ENCODE assay signal across 8 mouse cellular contexts in the genomic region with DNA sequence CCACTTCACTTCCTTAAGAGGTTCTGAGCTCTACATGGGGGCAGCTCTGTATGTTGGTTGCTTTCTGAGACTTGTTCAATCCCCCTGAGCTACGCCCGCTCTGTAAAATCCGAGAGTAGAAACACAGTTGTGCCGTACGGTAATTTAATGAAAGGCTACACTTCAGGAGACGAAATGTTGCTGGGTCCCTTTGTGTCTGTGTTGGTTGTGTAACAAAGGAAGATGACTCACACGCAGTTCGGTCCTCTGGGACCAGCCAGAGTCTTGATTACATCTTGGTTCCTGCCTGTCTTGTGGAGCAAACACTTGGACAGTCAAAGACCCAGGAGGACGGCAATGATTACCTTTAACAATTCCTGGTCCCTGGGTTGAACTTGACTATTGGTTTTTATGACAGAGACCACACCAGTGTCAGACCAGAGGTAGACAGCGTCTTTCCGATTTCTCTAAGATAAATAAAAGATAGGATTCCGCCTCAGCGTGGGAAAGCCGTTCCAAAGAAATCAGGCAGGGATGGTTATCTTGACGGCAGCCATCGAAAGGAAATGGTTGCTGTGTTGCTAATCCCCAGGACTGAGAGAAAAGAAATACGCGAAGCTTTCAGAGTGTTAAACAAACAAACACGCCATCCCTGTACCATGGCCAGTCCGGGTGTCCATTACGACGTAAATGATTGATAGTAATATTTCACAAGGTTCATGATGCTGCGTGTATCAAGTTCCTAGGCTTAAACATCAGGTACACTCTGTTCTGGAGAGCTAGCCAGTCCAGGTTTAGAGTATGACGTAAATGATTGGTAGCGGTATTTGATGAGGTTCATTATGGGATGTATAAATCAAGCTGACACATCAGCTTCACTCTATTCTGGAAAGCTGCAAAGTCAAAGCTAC. TPM values are rescaled to one million over a fixed set of nuclear protein-coding genes. Genes with fewer than 3 reads are reported as not detected.
DNase-seq lines count a peak whose midpoint lies in the region; ATAC-seq and TF ChIP-seq lines count a peak whose summit lies in the region.
"Had no signal": no experiment of that assay in that cellular context is flagged by ENCODE, and none has a peak within 500 bp of the region (broad histone marks: within the 10 kb centered on the region; RNA-seq: fewer than 3 reads in every experiment).

No protein-coding gene starts in this region.

- peak; percentile 55 for DNase-seq in brain, adult 2 months (ENCODE audit: low read depth, low spot score)
- DNase-seq in forebrain, postnatal 0 days, result no peak
- no peak for DNase-seq in spleen, adult 18-20 months
- DNase-seq in adrenal gland, postnatal 14 days, result no peak
- no peak for DNase-seq in spleen, postnatal 14 days (ENCODE audit: low spot score in 2 of 2)

- H3K4me1 ChIP-seq in forebrain, postnatal 0 days (ENCODE audit: insufficient read depth), result no peaks in the 10 kb centered on the region
- peaks cover 24% of the 10 kb centered on the region for H3K4me1 ChIP-seq in hindbrain, embryonic 13.5 days (replicated peaks)
- peaks cover 6% of the 10 kb centered on the region for H3K4me1 ChIP-seq in midbrain, embryonic 15.5 days

- ATAC-seq in forebrain, postnatal 0 days, result no peak
- ATAC-seq in hindbrain, embryonic 13.5 days (ENCODE audit: low FRiP score), result peak; percentile 88; the same call in 1 of the 2 replicates
- peak; percentile 32; the same call in 1 of the 2 replicates for ATAC-seq in midbrain, embryonic 15.5 days (replicated peaks)

- 75% methylated on average over 25 of the region's 25 CpGs for WGBS in forebrain, postnatal 0 days
- 70% methylated on average over 25 of the region's 25 CpGs for WGBS in hindbrain, embryonic 13.5 days
- WGBS in midbrain, embryonic 15.5 days, result 68% methylated on average over 25 of the region's 25 CpGs

- H3K4me2 ChIP-seq in forebrain, postnatal 0 days (ENCODE audit: low read depth), result peak overlapping the region; percentile 8; the same call in 1 of the 2 replicates
- peak overlapping the region; percentile 39 for H3K4me2 ChIP-seq in hindbrain, embryonic 13.5 days
- H3K4me2 ChIP-seq in midbrain, embryonic 15.5 days, result peak overlapping the region; percentile 33

- H3K9ac ChIP-seq in forebrain, postnatal 0 days, result no peak overlapping the region
- H3K9ac ChIP-seq in hindbrain, embryonic 13.5 days, result no peak overlapping the region
- H3K9ac ChIP-seq in midbrain, embryonic 15.5 days, result no peak overlapping the region

- TF ChIP-seq CTCF in forebrain, postnatal 0 days (IDR thresholded peaks at IDR 0.05; ENCODE audit: low read depth), result no peak

- no peaks in the 10 kb centered on the region for H3K9me3 ChIP-seq in forebrain, postnatal 0 days (ENCODE audit: low read length)
- no peaks in the 10 kb centered on the region for H3K9me3 ChIP-seq in hindbrain, embryonic 13.5 days
- H3K9me3 ChIP-seq in midbrain, embryonic 15.5 days, result no peaks in the 10 kb centered on the region

- H3K27ac ChIP-seq in forebrain, postnatal 0 days (ENCODE audit: low read depth, low read length), result no peak overlapping the region
- peak overlapping the region; percentile 74 for H3K27ac ChIP-seq in hindbrain, embryonic 13.5 days
- peak overlapping the region; percentile 39; the same call in 1 of the 2 replicates for H3K27ac ChIP-seq in midbrain, embryonic 15.5 days

- no peak overlapping the region for H3K4me3 ChIP-seq in forebrain, postnatal 0 days (ENCODE audit: low read depth, low read length)
- peak overlapping the region; percentile 5; the same call in 1 of the 2 replicates for H3K4me3 ChIP-seq in hindbrain, embryonic 13.5 days
- no peak overlapping the region for H3K4me3 ChIP-seq in midbrain, embryonic 15.5 days
- H3K4me3 ChIP-seq: megakaryocyte, embryonic 14.5 days had no signal

- H3K36me3 ChIP-seq in forebrain, postnatal 0 days (ENCODE audit: insufficient read depth), result no peaks in the 10 kb centered on the region
- H3K36me3 ChIP-seq in hindbrain, embryonic 13.5 days, result no peaks in the 10 kb centered on the region
- H3K36me3 ChIP-seq in midbrain, embryonic 15.5 days (replicated peaks), result no peaks in the 10 kb centered on the region

- no peaks in the 10 kb centered on the region for H3K27me3 ChIP-seq in forebrain, postnatal 0 days (ENCODE audit: insufficient read depth, low read length)
- H3K27me3 ChIP-seq in hindbrain, embryonic 13.5 days, result no peaks in the 10 kb centered on the region
- no peaks in the 10 kb centered on the region for H3K27me3 ChIP-seq in midbrain, embryonic 15.5 days (replicated peaks)

RNA-seq across cellular contexts. Expression of gene Mdm1, which starts 20.3 kb away (rescaled TPM):
- 29.2 and 43.0 TPM in 2 replicates for total RNA-seq in forebrain, postnatal 0 days (2014; rRNA removed)
- polyA plus RNA-seq in forebrain, postnatal 0 days (2015; fragmentation: Nextera tagmentation; extraction: Ambion mirVana), result 17.0 and 22.7 TPM in 2 replicates
- polyA plus RNA-seq in hindbrain, embryonic 13.5 days (2015; fragmentation: Nextera tagmentation; extraction: Ambion mirVana), result 36.6 and 37.1 TPM in 2 replicates
- polyA plus RNA-seq in midbrain, embryonic 15.5 days (2015; fragmentation: Nextera tagmentation; extraction: Ambion mirVana), result 29.8 and 32.0 TPM in 2 replicates
- 15.7 and 17.6 TPM in 2 replicates for total RNA-seq in adrenal gland, postnatal 14 days (2021)
